Mouse (Mus musculus) adrenal gland, postnatal 14 days (tissue): Measurements from ENCODE around the gene Esp34. TPM values are rescaled to one million over a fixed set of nuclear protein-coding genes. Genes with fewer than 3 reads are reported as not detected.

Experiments
- DNase-seq: peaks from one replicate; pipeline ENCODE4 v3.0.0; 2021; ENCODE audit warnings: mixed read lengths
- long read RNA-seq, 2 experiments: library from polyadenylated mRNA; stranded (forward); transcript quantifications; one replicate each; pipeline ENCODE4 v2.0.0; 2021
- total RNA-seq: library from RNA; stranded (reverse); gene quantifications from 2 replicates; pipeline ENCODE4 v1.2.3, GENCODE M21; 2021

The Esp34 gene
- not detected in 2 replicates for total RNA-seq
- long read RNA-seq, experiment 1, result 0 reads
- long read RNA-seq, experiment 2, result 0 reads

DNA sequence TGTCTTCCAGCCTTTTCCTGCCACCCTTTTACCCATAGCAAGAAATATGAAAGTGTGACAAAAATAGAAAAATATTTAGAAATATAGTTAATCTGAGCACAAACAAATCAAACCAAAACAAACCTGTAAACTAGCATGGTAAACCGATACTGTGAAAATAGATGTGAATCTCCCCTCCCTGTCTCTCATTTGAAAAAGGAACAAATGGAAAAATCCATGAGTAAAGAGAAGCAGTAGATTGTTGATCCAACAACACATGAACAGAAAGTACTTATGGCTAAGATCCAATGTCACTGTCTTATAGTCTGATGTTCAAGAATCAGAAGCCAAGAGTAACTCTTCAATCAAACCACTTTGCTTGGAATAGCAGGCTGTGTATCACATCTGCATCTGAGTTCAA lies at the start of gene Esp34:
Esp34 (plus strand) TSS at position 301 of the 400 bp plus-strand sequence.
- DNase-seq, result no peak

DNA sequence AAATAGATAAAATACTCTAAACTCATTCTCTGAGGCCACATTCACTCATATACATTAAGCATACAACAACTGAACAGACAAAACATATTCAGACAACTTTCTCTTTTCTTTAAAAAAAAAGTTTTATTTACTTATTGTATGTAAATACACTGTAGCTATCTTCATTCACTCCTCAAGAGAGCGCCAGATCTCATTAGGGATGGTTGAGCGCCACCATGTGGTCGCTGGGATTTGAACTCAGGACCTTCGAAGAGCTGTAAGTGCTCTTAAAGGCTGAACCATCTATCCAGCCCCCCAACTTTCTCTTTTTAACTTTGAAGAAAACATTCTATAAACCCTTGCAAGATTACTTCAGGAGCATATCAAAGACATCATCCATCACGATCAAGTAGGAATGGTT lies 8.5 kb downstream of the Esp34 start:
- no peak for DNase-seq

Other genes starting within 250 kb of the Esp34 start
- not detected in 2 replicates for gene Olfr137, start 246.6 kb upstream of the Esp34 start, total RNA-seq
- gene Olfr136, start 224.4 kb upstream of the Esp34 start, total RNA-seq, result not detected in 2 replicates
- not detected in 2 replicates for gene Esp36, start 134.0 kb upstream of the Esp34 start, total RNA-seq
- gene Esp31, start 85.3 kb downstream of the Esp34 start, total RNA-seq, result not detected in 2 replicates